Mouse (Mus musculus) CH12.LX (cell line): Measurements from ENCODE around the gene Zswim4. TPM values are rescaled to one million over a fixed set of nuclear protein-coding genes. Genes with fewer than 3 reads are reported as not detected.

ENCODE experiments used
- DNase-seq: peaks from one replicate; pipeline ENCODE4 v3.0.0-alpha.2; 2013; ENCODE audit errors: extremely low read depth
- H3K27ac ChIP-seq: 2 replicates; pipeline ENCODE4 v1.5.1; 2012; ENCODE audit warnings: low read depth, mild to moderate bottlenecking, control low read depth, moderate library complexity; ENCODE audit not compliant: insufficient read depth
- H3K27me3 ChIP-seq: replicated peaks from 2 replicates; pipeline ENCODE3; 2012; ENCODE audit warnings: inconsistent platforms
- H3K36me3 ChIP-seq, 2 experiments: replicated peaks in 1 of 2; 2 replicates each; pipeline versions ENCODE3 to v1.6.1; 2012; ENCODE audit warnings: inconsistent platforms in 1 of 2, low read length in 1 of 2, mild to moderate bottlenecking in 1 of 2, mixed read lengths in 1 of 2, moderate library complexity in 1 of 2; ENCODE audit not compliant: control insufficient read depth in 1 of 2, insufficient read depth in 1 of 2
- H3K4me1 ChIP-seq, 2 experiments: 2 replicates each; pipeline ENCODE4 v1.6.1; 2012; ENCODE audit warnings: inconsistent platforms in 1 of 2, moderate library complexity in 1 of 2; ENCODE audit not compliant: insufficient read depth in 2 of 2, control insufficient read depth in 1 of 2
- H3K4me2 ChIP-seq: 2 replicates; pipeline ENCODE4 v1.6.1; 2012; ENCODE audit warnings: low read depth, mild to moderate bottlenecking, control low read depth; ENCODE audit not compliant: poor library complexity, insufficient read depth, severe bottlenecking
- H3K4me3 ChIP-seq, 3 experiments: fragments of 150-350 bp in 1 of 3; sonication (generic) in 1 of 3; replicated peaks in 1 of 3; 2 replicates each; pipeline versions ENCODE3 to v1.5.1; 2011 to 2012; ENCODE audit warnings: low read depth in 2 of 3, low read length in 2 of 3, mild to moderate bottlenecking in 2 of 3, moderate library complexity in 2 of 3, control low read depth in 1 of 3, improper control_type of control experiment in 1 of 3, inconsistent platforms in 1 of 3, mixed read lengths in 1 of 3; ENCODE audit not compliant: poor library complexity in 1 of 3
- H3K79me2 ChIP-seq: replicated peaks from 2 replicates; pipeline ENCODE4 v1.6.1; 2012; ENCODE audit warnings: mild to moderate bottlenecking, moderate library complexity; ENCODE audit not compliant: control insufficient read depth, poor library complexity, insufficient read depth, severe bottlenecking; ENCODE audit errors: extremely low read depth
- H3K9ac ChIP-seq: 2 replicates; pipeline ENCODE4 v1.6.1; 2012; ENCODE audit warnings: low read depth, mild to moderate bottlenecking, control low read depth, moderate library complexity; ENCODE audit not compliant: insufficient read depth
- H3K9me3 ChIP-seq: replicated peaks from 2 replicates; pipeline ENCODE3; 2012; ENCODE audit warnings: low read length, inconsistent platforms, mixed read lengths
- E2F4 ChIP-seq: IDR thresholded peaks from 2 replicates; pipeline ENCODE4 v1.6.1; 2011; ENCODE audit warnings: low read depth, low read length, improper control_type of control experiment; ENCODE audit not compliant: insufficient replicate concordance
- ELF1 ChIP-seq: IDR thresholded peaks from 2 replicates; pipeline ENCODE4 v1.6.1; 2014; ENCODE audit warnings: low read depth, mild to moderate bottlenecking, inconsistent platforms, low read length, improper control_type of control experiment
- GABPA ChIP-seq: IDR thresholded peaks from 2 replicates; pipeline ENCODE4 v1.6.1; 2012; ENCODE audit warnings: low read depth, low read length, improper control_type of control experiment, inconsistent platforms; ENCODE audit not compliant: insufficient replicate concordance
- JUND ChIP-seq: conservative IDR thresholded peaks from 2 replicates; pipeline ENCODE4 v1.6.1; 2011; ENCODE audit warnings: low read depth, low read length, improper control_type of control experiment
- MAFK ChIP-seq: IDR thresholded peaks from 2 replicates; pipeline ENCODE4 v1.6.1; 2011; ENCODE audit warnings: low read length, improper control_type of control experiment; ENCODE audit not compliant: insufficient replicate concordance
- MAX ChIP-seq: IDR thresholded peaks from 2 replicates; pipeline ENCODE4 v1.6.1; 2011; ENCODE audit warnings: low read length, improper control_type of control experiment
- NELFE ChIP-seq: IDR thresholded peaks from 2 replicates; pipeline ENCODE4 v1.6.1; 2011; ENCODE audit warnings: low read depth, low read length, improper control_type of control experiment
- POLR2A ChIP-seq: IDR thresholded peaks from 2 replicates; pipeline ENCODE4 v1.6.1; 2011; ENCODE audit warnings: low read depth, mild to moderate bottlenecking, improper control_type of control experiment, low read length
- POLR2AphosphoS2 ChIP-seq: IDR thresholded peaks from 2 replicates; pipeline ENCODE4 v1.6.1; 2011; ENCODE audit warnings: low read depth, low read length, improper control_type of control experiment
- SMC3 ChIP-seq: IDR thresholded peaks from 2 replicates; pipeline ENCODE4 v1.6.1; 2011; ENCODE audit warnings: low read depth, low read length, improper control_type of control experiment
- dilution Hi-C: fragments of 300-500 bp; cut with MboI; formaldehyde crosslinking; loops from 2 replicates; pipeline ENCODE4 v1.14.3; 2020; ENCODE audit warnings: low sequenced_read_pairs; ENCODE audit not compliant: extremely low pct_unique_long_range_greater_than_20kb, extremely low pct_ligation_motif_present
- in situ Hi-C: fragments of 300-500 bp; cut with MboI; formaldehyde crosslinking; loops from 3 replicates; pipeline ENCODE4 v1.14.3; 2019; ENCODE audit warnings: low sequenced_read_pairs, low pct_ligation_motif_present, low pct_unique_long_range_greater_than_20kb, mixed read lengths
- polyA plus RNA-seq: library from polyadenylated mRNA; unstranded; fragments of >175 nt; gene quantifications from 2 replicates; pipeline ENCODE4 v1.2.1, GENCODE M21; 2012; ENCODE audit warnings: low read depth; ENCODE audit not compliant: insufficient read length
- total RNA-seq, 2 experiments: library from RNA; depleted of rRNA; stranded (reverse); fragments of 300-350 nt in 1 of 2; fragments of >200 nt in 1 of 2; gene quantifications; 2 replicates each; pipeline ENCODE4 v1.2.3; 2012 to 2014

Gene Zswim4
- total and polyA plus RNA-seq, 3 experiments = 4.9 to 9.7 (median 9.1) TPM

DNA sequence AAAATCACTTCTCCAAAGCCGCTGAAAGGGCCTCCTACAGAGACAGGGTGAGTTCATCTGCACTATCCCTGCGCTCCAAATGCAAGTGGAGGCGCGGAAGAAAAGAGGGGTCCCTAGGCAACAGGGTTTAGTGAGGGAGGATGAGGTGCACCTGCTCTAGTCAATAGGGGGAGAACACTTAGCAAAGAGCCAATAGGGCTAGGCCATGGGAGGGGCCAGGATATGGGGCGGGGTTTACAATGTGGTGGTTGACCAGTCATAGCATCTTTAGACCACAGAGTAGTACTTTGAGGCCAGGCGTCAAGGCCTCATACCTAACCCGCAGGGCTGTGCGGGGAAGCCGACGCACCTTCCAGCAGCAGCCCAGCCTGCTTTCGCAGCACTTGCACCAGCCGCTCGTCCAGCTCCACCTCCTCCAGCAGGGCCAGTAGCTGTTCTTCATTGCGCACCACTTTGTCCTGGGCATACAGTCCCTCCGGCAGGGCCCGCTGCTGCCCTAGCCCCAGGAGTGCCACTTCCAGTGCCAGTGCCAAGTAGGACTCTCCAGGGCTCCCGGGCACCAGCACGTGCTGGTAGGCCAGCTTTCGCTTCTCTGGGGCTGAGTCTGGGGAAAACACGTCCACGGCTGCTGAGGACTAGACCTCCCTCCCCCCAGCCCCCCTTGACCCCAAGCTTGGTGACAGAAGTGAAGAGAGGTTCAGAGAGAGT, 13.4 kb downstream of the Zswim4 start:
- H3K36me3 ChIP-seq = peaks cover 59 to 90% of the 10 kb centered on the region in 2 experiments
- in situ Hi-C loops = loop anchor here (25.0 kb wide), 1 partner anchor 139 kb away; no protein-coding TSS in a partner anchor

GRCm38 (mm10) chr8:84222566-84223165, 14.2 kb downstream of the Zswim4 start:
- in situ Hi-C loops = loop anchor here (25.0 kb wide), 1 partner anchor 140 kb away; no protein-coding TSS in a partner anchor
- Histone ChIP-seq H3K36me3 (peaks cover 61 to 91% of the 10 kb centered on the region in 2 experiments), H3K79me2 (no peaks in the 10 kb centered on the region; the same call in 1 of the 2 replicates), H3K4me2 (peak overlapping the region; percentile 79), H3K9me3 (no peaks in the 10 kb centered on the region)
- no peak for TF ChIP-seq JUND
- TF ChIP-seq MAFK = peak; percentile 77
- TF ChIP-seq, all 38 proteins: peak for 1
- Histone ChIP-seq H3K27me3 (no peaks in the 10 kb centered on the region), H3K9ac (peak overlapping the region; percentile 40; the same call in 1 of the 2 replicates), H3K27ac (peak overlapping the region; percentile 37; the same call in 1 of the 2 replicates), H3K4me1 (peaks cover 7 to 42% of the 10 kb centered on the region in 2 experiments), H3K4me3 (peak overlapping the region in 2 of 3 experiments; percentile 25 to 64)
- DNase-seq = no peak
- dilution Hi-C loops = no loop called here

More for the DNA sequence above, 13.4 kb downstream of the Zswim4 start:
- peaks cover 7 to 42% of the 10 kb centered on the region in 2 experiments for H3K4me1 ChIP-seq
- no peaks in the 10 kb centered on the region; the same call in 1 of the 2 replicates for H3K79me2 ChIP-seq
- H3K4me2 ChIP-seq = peak overlapping the region; percentile 79
- TF ChIP-seq NELFE (0 out of 2 replicates have a peak, but pooled peaks have one; percentile 14), POLR2A (peak; percentile 34; the same call in 1 of the 2 replicates), ELF1 (0 out of 2 replicates have a peak, but pooled peaks have one; percentile 11), SMC3 (no peak), GABPA (no peak), MAX (peak; percentile 39; the same call in 1 of the 2 replicates), POLR2AphosphoS2 (no peak), E2F4 (no peak)
- H3K9me3 ChIP-seq = no peaks in the 10 kb centered on the region
- DNase-seq = no peak
- peak overlapping the region; percentile 40; the same call in 1 of the 2 replicates for H3K9ac ChIP-seq
- 0 out of 2 replicates have a peak overlapping the region, but pooled peaks have one; percentile 25 for H3K27ac ChIP-seq
- no peaks in the 10 kb centered on the region for H3K27me3 ChIP-seq
- dilution Hi-C loops = no loop called here
- H3K4me3 ChIP-seq = peak overlapping the region in 1 of 3 experiments; percentile 64
